36 mouse cellular contexts compared by ENCODE assay signal in genomic region chr6:41047961-41048360, GRCm38 (mm10). TPM values are rescaled to one million over a fixed set of nuclear protein-coding genes. Genes with fewer than 3 reads are reported as not detected.
DNase-seq lines count a peak whose midpoint lies in the region; ATAC-seq and TF ChIP-seq lines count a peak whose summit lies in the region.
"Had no signal": no experiment of that assay in that cellular context is flagged by ENCODE, and none has a peak within 500 bp of the region (broad histone marks: within the 10 kb centered on the region; RNA-seq: fewer than 3 reads in every experiment).

No protein-coding gene starts in this region.

- ATAC-seq in forebrain, postnatal 0 days, result no peak
- ATAC-seq in forebrain, embryonic 13.5 days, result no peak
- ATAC-seq in frontal cortex, adult (ENCODE audit: low TSS enrichment), result no peak
- no peak for ATAC-seq in forebrain, embryonic 12.5 days (ENCODE audit: low FRiP score)
- ATAC-seq: forebrain, embryonic 15.5 days had no signal

- TF ChIP-seq RAD21 in CH12.LX (IDR thresholded peaks at IDR 0.05; ENCODE audit: low read depth, low read length), result no peak

- WGBS in forebrain, postnatal 0 days, result 91% methylated on average over 1 of the region's 1 CpGs
- WGBS in forebrain, embryonic 13.5 days, result 89% methylated on average over 1 of the region's 1 CpGs
- 85% methylated on average over 1 of the region's 1 CpGs for WGBS in forebrain, embryonic 12.5 days

- H3K9ac ChIP-seq in forebrain, postnatal 0 days, result no peak overlapping the region
- no peak overlapping the region for H3K9ac ChIP-seq in forebrain, embryonic 13.5 days
- no peak overlapping the region for H3K9ac ChIP-seq in CH12.LX (ENCODE audit: insufficient read depth, low read depth)
- no peak overlapping the region for H3K9ac ChIP-seq in forebrain, embryonic 12.5 days
- H3K9ac ChIP-seq: forebrain, embryonic 15.5 days; hindbrain, embryonic 13.5 days; limb, embryonic 12.5 days; liver, embryonic 15.5 days; lung, embryonic 14.5 days; stomach, embryonic 15.5 days had no signal

- no peaks in the 10 kb centered on the region for H3K27me3 ChIP-seq in forebrain, postnatal 0 days (ENCODE audit: insufficient read depth, low read length)
- H3K27me3 ChIP-seq in forebrain, embryonic 13.5 days, result no peaks in the 10 kb centered on the region
- H3K27me3 ChIP-seq in CH12.LX (replicated peaks), result no peaks in the 10 kb centered on the region
- no peaks in the 10 kb centered on the region for H3K27me3 ChIP-seq in forebrain, embryonic 12.5 days
- H3K27me3 ChIP-seq: forebrain, embryonic 15.5 days; hindbrain, embryonic 13.5 days; limb, embryonic 12.5 days; liver, embryonic 15.5 days; stomach, embryonic 15.5 days had no signal

- H3K27ac ChIP-seq in forebrain, postnatal 0 days (ENCODE audit: low read depth, low read length), result no peak overlapping the region
- H3K27ac ChIP-seq in forebrain, embryonic 13.5 days, result no peak overlapping the region
- H3K27ac ChIP-seq in CH12.LX (ENCODE audit: insufficient read depth, low read depth), result no peak overlapping the region
- H3K27ac ChIP-seq in forebrain, embryonic 12.5 days, result no peak overlapping the region
- H3K27ac ChIP-seq: forebrain, embryonic 15.5 days; heart, embryonic 10.5 days; hindbrain, embryonic 13.5 days; limb, embryonic 12.5 days; liver, embryonic 15.5 days; stomach, embryonic 15.5 days had no signal

- no peaks in the 10 kb centered on the region for H3K36me3 ChIP-seq in forebrain, postnatal 0 days (ENCODE audit: insufficient read depth)
- H3K36me3 ChIP-seq in forebrain, embryonic 13.5 days (ENCODE audit: poor library complexity, severe bottlenecking), result no peaks in the 10 kb centered on the region
- no peaks in the 10 kb centered on the region for H3K36me3 ChIP-seq in CH12.LX (replicated peaks in 1 of 2; ENCODE audit: control insufficient read depth in 1 of 2, insufficient read depth in 1 of 2, low read length in 1 of 2)
- H3K36me3 ChIP-seq in forebrain, embryonic 12.5 days (replicated peaks), result no peaks in the 10 kb centered on the region
- H3K36me3 ChIP-seq: forebrain, embryonic 15.5 days; G1E; heart, embryonic 10.5 days; hindbrain, embryonic 13.5 days; limb, embryonic 12.5 days; liver, embryonic 15.5 days; stomach, embryonic 15.5 days had no signal

- H3K4me2 ChIP-seq in forebrain, postnatal 0 days (ENCODE audit: low read depth), result no peak overlapping the region
- H3K4me2 ChIP-seq in forebrain, embryonic 13.5 days, result no peak overlapping the region
- H3K4me2 ChIP-seq in CH12.LX (ENCODE audit: insufficient read depth, low read depth, poor library complexity, severe bottlenecking), result no peak overlapping the region
- H3K4me2 ChIP-seq in forebrain, embryonic 12.5 days, result no peak overlapping the region
- H3K4me2 ChIP-seq: forebrain, embryonic 15.5 days; hindbrain, embryonic 13.5 days; limb, embryonic 12.5 days; liver, embryonic 15.5 days; lung, embryonic 14.5 days; stomach, embryonic 15.5 days had no signal

- no peak overlapping the region for H3K4me3 ChIP-seq in forebrain, postnatal 0 days (ENCODE audit: low read depth, low read length)
- H3K4me3 ChIP-seq in forebrain, embryonic 13.5 days, result no peak overlapping the region
- H3K4me3 ChIP-seq in CH12.LX (replicated peaks in 1 of 3; ENCODE audit: low read depth in 2 of 3, low read length in 2 of 3, poor library complexity in 1 of 3), result no peak overlapping the region
- no peak overlapping the region for H3K4me3 ChIP-seq in forebrain, embryonic 12.5 days (replicated peaks)
- H3K4me3 ChIP-seq: forebrain, embryonic 15.5 days; heart, embryonic 10.5 days; hindbrain, embryonic 13.5 days; limb, embryonic 12.5 days; liver, embryonic 15.5 days; stomach, embryonic 15.5 days had no signal

- TF ChIP-seq EP300 in CH12.LX (IDR thresholded peaks at IDR 0.05; ENCODE audit: low read length), result no peak

- dilution Hi-C loops in CH12.LX (cut with MboI; ENCODE audit: extremely low pct_ligation_motif_present, extremely low pct_unique_long_range_greater_than_20kb, low sequenced_read_pairs), result no loop called here

- DNase-seq in forebrain, postnatal 0 days, result no peak
- DNase-seq in 3T3-L1 (ENCODE audit: low read depth, low spot score) (peak; percentile 48), CH12.LX (ENCODE audit: extremely low read depth) (peak; percentile 9)
- DNase-seq in induced T-regulatory cell, adult 2 months (ENCODE audit: low read depth), result peak; percentile 55
- no peak for DNase-seq in cerebellum, adult 11-12 months
- DNase-seq: adrenal gland, postnatal 25 days; cerebellum, adult 18-20 months; cerebellum, postnatal 10 days; heart, postnatal 36 days; kidney, adult 9 months; kidney, postnatal 10 days; lung, postnatal 14 days; midbrain, embryonic 14.5 days; right cerebral cortex, postnatal 25 days had no signal

- no peaks in the 10 kb centered on the region for H3K4me1 ChIP-seq in forebrain, postnatal 0 days (ENCODE audit: insufficient read depth)
- no peaks in the 10 kb centered on the region for H3K4me1 ChIP-seq in forebrain, embryonic 13.5 days
- peaks cover 0 to 21% of the 10 kb centered on the region in 2 experiments; a peak in 2 of 4 replicates for H3K4me1 ChIP-seq in CH12.LX (ENCODE audit: control insufficient read depth in 1 of 2, insufficient read depth in 2 of 2)
- H3K4me1 ChIP-seq in forebrain, embryonic 12.5 days, result no peaks in the 10 kb centered on the region
- H3K4me1 ChIP-seq: forebrain, embryonic 15.5 days; heart, embryonic 10.5 days; hindbrain, embryonic 13.5 days; limb, embryonic 12.5 days; liver, embryonic 15.5 days; stomach, embryonic 15.5 days had no signal

- no peaks in the 10 kb centered on the region for H3K79me2 ChIP-seq in CH12.LX (replicated peaks; ENCODE audit: control insufficient read depth, extremely low read depth, insufficient read depth, poor library complexity, severe bottlenecking)

- no peak for TF ChIP-seq POLR2A in CH12.LX (IDR thresholded peaks at IDR 0.05; ENCODE audit: low read depth, low read length)

- H3K9me3 ChIP-seq in forebrain, postnatal 0 days (ENCODE audit: low read length), result no peaks in the 10 kb centered on the region
- no peaks in the 10 kb centered on the region for H3K9me3 ChIP-seq in forebrain, embryonic 13.5 days (replicated peaks)
- H3K9me3 ChIP-seq in CH12.LX (replicated peaks; ENCODE audit: low read length), result no peaks in the 10 kb centered on the region
- H3K9me3 ChIP-seq in forebrain, embryonic 12.5 days, result no peaks in the 10 kb centered on the region
- H3K9me3 ChIP-seq: forebrain, embryonic 15.5 days; G1E; heart, embryonic 10.5 days; hindbrain, embryonic 13.5 days; limb, embryonic 12.5 days; liver, embryonic 15.5 days; stomach, embryonic 15.5 days had no signal

- TF ChIP-seq CTCF in forebrain, postnatal 0 days (IDR thresholded peaks at IDR 0.05; ENCODE audit: low read depth), result 0 out of 2 replicates have a peak, but pooled peaks have one; percentile 2
- TF ChIP-seq CTCF in CH12.LX (conservative IDR thresholded peaks at IDR 0.05 in 1 of 2, IDR thresholded peaks at IDR 0.05 in 1 of 2; ENCODE audit: low read depth in 2 of 2, low read length in 2 of 2), result peak in 1 of 2 experiments; percentile 38; a peak in 2 of 4 replicates

- in situ Hi-C loops in CH12.LX (cut with MboI; ENCODE audit: low pct_ligation_motif_present, low pct_unique_long_range_greater_than_20kb, low sequenced_read_pairs), result no loop called here

TF ChIP-seq in CH12.LX, 34 proteins besides CTCF, POLR2A, EP300 and RAD21:
- no peak for TF ChIP-seq MAX (IDR thresholded peaks at IDR 0.05; ENCODE audit: low read length)
- TF ChIP-seq POLR2AphosphoS2 (IDR thresholded peaks at IDR 0.05; ENCODE audit: low read depth, low read length), result no peak
- TF ChIP-seq JUN (IDR thresholded peaks at IDR 0.05; ENCODE audit: insufficient read depth, low read depth, low read length), result no peak
- no peak for TF ChIP-seq HCFC1 (IDR thresholded peaks at IDR 0.05; ENCODE audit: low read depth, low read length)
- TF ChIP-seq NELFE (IDR thresholded peaks at IDR 0.05; ENCODE audit: low read depth, low read length), result no peak
- no peak for TF ChIP-seq TBP (conservative IDR thresholded peaks at IDR 0.05; ENCODE audit: low read depth, low read length)
- TF ChIP-seq ZMIZ1 (IDR thresholded peaks at IDR 0.05; ENCODE audit: low read depth, low read length), result no peak
- TF ChIP-seq MEF2A (IDR thresholded peaks at IDR 0.05; ENCODE audit: borderline replicate concordance, low read depth, low read length), result no peak
- TF ChIP-seq NRF1 (IDR thresholded peaks at IDR 0.05; ENCODE audit: low read depth, low read length), result no peak
- no peak for TF ChIP-seq GABPA (IDR thresholded peaks at IDR 0.05; ENCODE audit: insufficient replicate concordance, low read depth, low read length)
- TF ChIP-seq MXI1 (IDR thresholded peaks at IDR 0.05; ENCODE audit: low read depth, low read length), result no peak

RNA-seq across cellular contexts. Expression of gene 2210010C04Rik, which starts 12.7 kb away (rescaled TPM):
- not detected in 2 replicates for total RNA-seq in forebrain, postnatal 0 days (2014; rRNA removed)
- polyA plus RNA-seq in forebrain, postnatal 0 days (2015; fragmentation: Nextera tagmentation; extraction: Ambion mirVana), result not detected in 2 replicates
- not detected in 2 replicates for polyA plus RNA-seq in forebrain, embryonic 13.5 days (2015; fragmentation: Nextera tagmentation; extraction: Ambion mirVana)
- total RNA-seq in CH12.LX (2012; rRNA removed), result not detected in 2 replicates
- total RNA-seq in CH12.LX (2014; rRNA removed), result not detected in 2 replicates
- not detected in 2 replicates for polyA plus RNA-seq in CH12.LX (2012; ENCODE audit: insufficient read length, low read depth)
- not detected in 2 replicates for polyA plus RNA-seq in forebrain, embryonic 12.5 days (2016; fragmentation: Nextera tagmentation; extraction: Ambion mirVana)
- total RNA-seq: adrenal gland, adult 18-20 months; adrenal gland, postnatal 25 days; G1E; gastrocnemius, adult 8-10 months; heart, postnatal 36 days; left cerebral cortex, postnatal 25 days; monocyte, adult 5-6 weeks; neutrophil, adult 5-6 weeks had no signal
- polyA plus RNA-seq: embryonic facial prominence, embryonic 14.5 days; forebrain, embryonic 15.5 days; G1E; heart, embryonic 10.5 days; heart, embryonic 16.5 days; hindbrain, embryonic 13.5 days; limb, embryonic 12.5 days; liver, embryonic 15.5 days; lung, embryonic 14.5 days; midbrain, embryonic 14.5 days; neural tube, embryonic 11.5 days had no signal

RNA-seq across cellular contexts. Expression of gene Gm2663, which starts 48.7 kb away (rescaled TPM):
- total RNA-seq in forebrain, postnatal 0 days (2014; rRNA removed), result not detected in 2 replicates
- polyA plus RNA-seq in forebrain, postnatal 0 days (2015; fragmentation: Nextera tagmentation; extraction: Ambion mirVana), result not detected in 2 replicates
- polyA plus RNA-seq in forebrain, embryonic 13.5 days (2015; fragmentation: Nextera tagmentation; extraction: Ambion mirVana), result not detected in 2 replicates
- total RNA-seq in CH12.LX (2012; rRNA removed) (not detected in 2 replicates), CH12.LX (2014; rRNA removed) (not detected in 2 replicates)
- not detected in 2 replicates for polyA plus RNA-seq in CH12.LX (2012; ENCODE audit: insufficient read length, low read depth)
- not detected in 2 replicates for polyA plus RNA-seq in forebrain, embryonic 12.5 days (2016; fragmentation: Nextera tagmentation; extraction: Ambion mirVana)
- total RNA-seq: adrenal gland, adult 18-20 months; adrenal gland, postnatal 25 days; G1E; gastrocnemius, adult 8-10 months; heart, postnatal 36 days; left cerebral cortex, postnatal 25 days; liver, adult 2 months; monocyte, adult 5-6 weeks; neutrophil, adult 5-6 weeks had no signal
- polyA plus RNA-seq: cortical plate, adult 2 months; embryonic facial prominence, embryonic 14.5 days; forebrain, embryonic 15.5 days; G1E; gonadal fat pad, adult 2 months; heart, embryonic 10.5 days; heart, embryonic 16.5 days; hindbrain, embryonic 13.5 days; limb, embryonic 12.5 days; liver, adult 2 months; liver, embryonic 15.5 days; lung, embryonic 14.5 days; midbrain, embryonic 14.5 days; neural tube, embryonic 11.5 days; stomach, embryonic 15.5 days had no signal

Comparison
In these comparisons a context has a peak if more than half of its experiments do, and no peak if none do; other contexts are left out.
1. DNase-seq: peak in 3T3-L1 (single experiment), CH12.LX (single experiment) and induced T-regulatory cell, adult 2 months (single experiment); none in forebrain, postnatal 0 days (single experiment) and cerebellum, adult 11-12 months (single experiment).